Mouse (Mus musculus): ENCODE data around the gene Rundc3a.

DNA sequence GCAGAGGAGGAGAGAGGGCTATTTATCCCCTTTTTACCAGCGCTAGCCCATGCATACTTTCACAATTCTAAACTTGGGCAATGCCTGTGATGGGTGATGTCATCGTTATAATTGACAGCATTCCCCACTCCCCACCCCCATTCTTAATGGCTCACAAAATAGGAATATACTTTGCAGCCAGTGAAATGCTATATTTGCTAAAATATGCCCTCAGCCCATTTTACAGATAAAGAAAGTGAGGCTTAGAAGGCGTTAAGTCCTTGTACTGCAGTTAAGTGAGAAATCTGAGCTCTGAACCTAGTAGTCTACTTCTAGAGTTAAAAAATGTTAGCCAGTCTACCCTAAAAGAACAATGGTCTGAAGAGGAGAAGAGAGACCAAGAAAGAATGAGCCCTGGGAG is 51.1 kb downstream of the Rundc3a start:
- TF ChIP-seq EP300 (IDR thresholded peaks at IDR 0.05; ENCODE audit: insufficient read depth, low read depth, low read length), result no peak
- no peak for TF ChIP-seq POLR2A (IDR thresholded peaks at IDR 0.05; ENCODE audit: insufficient read depth, low read depth, low read length)
